ENCODE assay signal across 8 mouse cellular contexts in genomic region chr12:75818453-75819434, GRCm38 (mm10). TPM values are rescaled to one million over a fixed set of nuclear protein-coding genes. Genes with fewer than 3 reads are reported as not detected.
A peak's percentile ranks its signal among the peaks of the same experiment; 100 is the strongest.
DNase-seq lines count a peak whose midpoint lies in the region; ATAC-seq and TF ChIP-seq lines count a peak whose summit lies in the region.

No protein-coding gene starts in this region.

- peak; percentile 65 for ATAC-seq in embryonic facial prominence, embryonic 13.5 days (ENCODE audit: insufficient number of reproducible peaks, insufficient read depth, low FRiP score, low TSS enrichment, low read depth)
- peak; percentile 43 for ATAC-seq in heart, embryonic 11.5 days (replicated peaks; ENCODE audit: insufficient number of reproducible peaks, low FRiP score, low TSS enrichment)
- ATAC-seq in liver, embryonic 12.5 days: peak; percentile 48
- peak; percentile 78 for ATAC-seq in stomach, embryonic 16.5 days (ENCODE audit: insufficient read depth, low FRiP score)

- H3K79me2 ChIP-seq in C2C12 (ENCODE audit: control insufficient read depth, insufficient read depth) (peaks cover 22% of the 10 kb centered on the region), myocyte (ENCODE audit: control insufficient read depth, insufficient read depth) (no peaks in the 10 kb centered on the region)

- H3ac ChIP-seq in C2C12 (ENCODE audit: control insufficient read depth, insufficient read length, low read depth) (peak overlapping the region; percentile 80), myocyte (ENCODE audit: control insufficient read depth, insufficient read length) (peak overlapping the region; percentile 66)

- H3K4me3 ChIP-seq in C2C12 (ENCODE audit: insufficient read depth, poor library complexity, severe bottlenecking) (peak overlapping the region; percentile 59), myocyte (peak overlapping the region; percentile 48)
- H3K4me3 ChIP-seq in embryonic facial prominence, embryonic 13.5 days: peak overlapping the region; percentile 86
- peak overlapping the region; percentile 88 for H3K4me3 ChIP-seq in heart, embryonic 11.5 days (ENCODE audit: low read depth, low read length)
- H3K4me3 ChIP-seq in liver, embryonic 12.5 days: peak overlapping the region; percentile 69
- peak overlapping the region; percentile 79 for H3K4me3 ChIP-seq in stomach, embryonic 16.5 days (replicated peaks; ENCODE audit: low read length)

- WGBS in embryonic facial prominence, embryonic 13.5 days: under 1% methylated on average over 88 of the region's 93 CpGs
- WGBS in heart, embryonic 11.5 days (ENCODE audit: insufficient replicate concordance): under 1% methylated on average over 93 of the region's 93 CpGs
- WGBS in liver, embryonic 12.5 days (ENCODE audit: insufficient replicate concordance): under 1% methylated on average over 87 of the region's 93 CpGs
- under 1% methylated on average over 92 of the region's 93 CpGs for WGBS in stomach, embryonic 16.5 days

- peak overlapping the region; percentile 90 for H3K4me2 ChIP-seq in embryonic facial prominence, embryonic 13.5 days
- peak overlapping the region; percentile 66 for H3K4me2 ChIP-seq in heart, embryonic 11.5 days
- peak overlapping the region; percentile 96 for H3K4me2 ChIP-seq in liver, embryonic 12.5 days
- peak overlapping the region; percentile 95 for H3K4me2 ChIP-seq in myocyte (ENCODE audit: low read depth)
- peak overlapping the region; percentile 89 for H3K4me2 ChIP-seq in stomach, embryonic 16.5 days (ENCODE audit: low read depth, low read length)

- no peaks in the 10 kb centered on the region for H3K36me3 ChIP-seq in C2C12 (ENCODE audit: control insufficient read depth, insufficient read depth)
- H3K36me3 ChIP-seq in embryonic facial prominence, embryonic 13.5 days: no peaks in the 10 kb centered on the region
- H3K36me3 ChIP-seq in heart, embryonic 11.5 days (ENCODE audit: control insufficient read depth, insufficient read depth, low read length): no peaks in the 10 kb centered on the region
- H3K36me3 ChIP-seq in liver, embryonic 12.5 days: no peaks in the 10 kb centered on the region
- no peaks in the 10 kb centered on the region for H3K36me3 ChIP-seq in myocyte (ENCODE audit: control insufficient read depth, insufficient read depth)
- H3K36me3 ChIP-seq in stomach, embryonic 16.5 days (ENCODE audit: control insufficient read depth, insufficient read depth, low read length): no peaks in the 10 kb centered on the region

- H3K4me1 ChIP-seq in embryonic facial prominence, embryonic 13.5 days: peaks cover 32% of the 10 kb centered on the region
- peaks cover 31% of the 10 kb centered on the region for H3K4me1 ChIP-seq in heart, embryonic 11.5 days (ENCODE audit: control insufficient read depth, insufficient read depth, low read length)
- H3K4me1 ChIP-seq in liver, embryonic 12.5 days: peaks cover 24% of the 10 kb centered on the region; the same call in 1 of the 2 replicates
- peaks cover 20% of the 10 kb centered on the region; the same call in 1 of the 2 replicates for H3K4me1 ChIP-seq in stomach, embryonic 16.5 days (ENCODE audit: control insufficient read depth, insufficient read depth, low read length)

- H3K27me3 ChIP-seq in C2C12 (ENCODE audit: control insufficient read depth, insufficient read depth, insufficient read length): no peaks in the 10 kb centered on the region
- H3K27me3 ChIP-seq in embryonic facial prominence, embryonic 13.5 days: peaks cover 24% of the 10 kb centered on the region
- no peaks in the 10 kb centered on the region for H3K27me3 ChIP-seq in heart, embryonic 11.5 days (ENCODE audit: control insufficient read depth, insufficient read depth, low read length)
- peaks cover 89% of the 10 kb centered on the region for H3K27me3 ChIP-seq in liver, embryonic 12.5 days (replicated peaks)
- no peaks in the 10 kb centered on the region for H3K27me3 ChIP-seq in myocyte (ENCODE audit: control insufficient read depth, insufficient read depth, insufficient read length)
- no peaks in the 10 kb centered on the region for H3K27me3 ChIP-seq in stomach, embryonic 16.5 days (ENCODE audit: control insufficient read depth, insufficient read depth, low read length)

- peaks cover 4% of the 10 kb centered on the region for H3K79me3 ChIP-seq in C2C12 (ENCODE audit: low read depth)

- peak overlapping the region; percentile 80 for H3K27ac ChIP-seq in embryonic facial prominence, embryonic 13.5 days
- peak overlapping the region; percentile 80 for H3K27ac ChIP-seq in heart, embryonic 11.5 days (ENCODE audit: low read depth, low read length)
- 0 out of 2 replicates have a peak overlapping the region, but pooled peaks have one; percentile 20 for H3K27ac ChIP-seq in liver, embryonic 12.5 days
- H3K27ac ChIP-seq in stomach, embryonic 16.5 days (ENCODE audit: low read length): peak overlapping the region; percentile 86

- TF ChIP-seq CTCF in C2C12 (IDR thresholded peaks at IDR 0.05; ENCODE audit: control insufficient read depth, insufficient read depth, insufficient read length): no peak

- H3K9me3 ChIP-seq in embryonic facial prominence, embryonic 13.5 days: no peaks in the 10 kb centered on the region
- H3K9me3 ChIP-seq in heart, embryonic 11.5 days (replicated peaks; ENCODE audit: control insufficient read depth, low read length): no peaks in the 10 kb centered on the region
- H3K9me3 ChIP-seq in liver, embryonic 12.5 days (replicated peaks): no peaks in the 10 kb centered on the region
- no peaks in the 10 kb centered on the region for H3K9me3 ChIP-seq in stomach, embryonic 16.5 days (replicated peaks; ENCODE audit: control insufficient read depth, low read length)

- TF ChIP-seq POLR2A in myocyte (IDR thresholded peaks at IDR 0.05; ENCODE audit: insufficient read length, low read depth): no peak

- peak; percentile 41 to 48 for DNase-seq in adrenal gland, postnatal 4 days (ENCODE audit: low spot score in 2 of 2)
- DNase-seq in kidney, adult 9 months: peak; percentile 77

- H3K9ac ChIP-seq in embryonic facial prominence, embryonic 13.5 days: peak overlapping the region; percentile 86
- H3K9ac ChIP-seq in heart, embryonic 11.5 days (ENCODE audit: low read depth, low read length): peak overlapping the region; percentile 96
- peak overlapping the region; percentile 68 for H3K9ac ChIP-seq in liver, embryonic 12.5 days
- H3K9ac ChIP-seq in stomach, embryonic 16.5 days (ENCODE audit: low read length): peak overlapping the region; percentile 92

TF ChIP-seq in C2C12, 6 proteins besides CTCF, POLR2A, EP300 and RAD21:
- TF ChIP-seq MYOG (IDR thresholded peaks at IDR 0.05; ENCODE audit: control insufficient read depth, extremely low read depth, insufficient read length) (no peak), CEBPB (IDR thresholded peaks at IDR 0.05; ENCODE audit: low read depth) (peak; percentile 41)

TF ChIP-seq in myocyte, 11 proteins besides CTCF, POLR2A, EP300 and RAD21:
- no peak for TF ChIP-seq MYOD1 (IDR thresholded peaks at IDR 0.05; ENCODE audit: control insufficient read depth in 1 of 3, insufficient read length in 2 of 3, low read depth in 2 of 3)
- peak; percentile 30 for TF ChIP-seq E2F4 (IDR thresholded peaks at IDR 0.05; ENCODE audit: insufficient read depth)
- TF ChIP-seq POLR2AphosphoS2 (IDR thresholded peaks at IDR 0.05; ENCODE audit: insufficient read length, low read depth): no peak
- 0 out of 2 replicates have a peak, but pooled peaks have one; percentile 36 for TF ChIP-seq CEBPB (IDR thresholded peaks at IDR 0.05; ENCODE audit: insufficient read depth, poor library complexity, severe bottlenecking)

RNA-seq across cellular contexts. Expression of gene Syne2, which starts 0.8 kb away (rescaled TPM):
- 5.3 TPM for polyA plus RNA-seq in C2C12 (2012; fragmentation: generic; extraction: Trizol)
- total RNA-seq in adrenal gland, postnatal 4 days (2021): 10 to 100 TPM; 60.1 to 74.7 TPM
- polyA plus RNA-seq in embryonic facial prominence, embryonic 13.5 days (2015; fragmentation: Nextera tagmentation; extraction: Ambion mirVana): 67.0 and 71.3 TPM in 2 replicates
- 45.2 and 64.1 TPM in 2 replicates for polyA plus RNA-seq in heart, embryonic 11.5 days (2014; fragmentation: Nextera tagmentation; extraction: Ambion mirVana)
- 11.2 and 11.3 TPM in 2 replicates for polyA plus RNA-seq in liver, embryonic 12.5 days (2016; fragmentation: Nextera tagmentation; extraction: Ambion mirVana)
- polyA plus RNA-seq in myocyte (2012; fragmentation: generic; extraction: Trizol): 3.7 TPM
- polyA plus RNA-seq in stomach, embryonic 16.5 days (2015; fragmentation: Nextera tagmentation; extraction: Ambion mirVana): 37.1 and 42.1 TPM in 2 replicates

Comparison
In these comparisons a context has a peak if more than half of its experiments do, and no peak if none do; other contexts are left out.
1. Peak in every context shown above with its lines: DNase-seq, ATAC-seq, H3K4me3 ChIP-seq and H3K27ac ChIP-seq.
2. H3K27ac ChIP-seq: peak in every context shown above with its lines; median percentile 86 in stomach, embryonic 16.5 days; 80 in embryonic facial prominence, embryonic 13.5 days; 80 in heart, embryonic 11.5 days; 20 in liver, embryonic 12.5 days.